Comparison of ENCODE assay signal across 7 mouse cellular contexts in the genomic region with DNA sequence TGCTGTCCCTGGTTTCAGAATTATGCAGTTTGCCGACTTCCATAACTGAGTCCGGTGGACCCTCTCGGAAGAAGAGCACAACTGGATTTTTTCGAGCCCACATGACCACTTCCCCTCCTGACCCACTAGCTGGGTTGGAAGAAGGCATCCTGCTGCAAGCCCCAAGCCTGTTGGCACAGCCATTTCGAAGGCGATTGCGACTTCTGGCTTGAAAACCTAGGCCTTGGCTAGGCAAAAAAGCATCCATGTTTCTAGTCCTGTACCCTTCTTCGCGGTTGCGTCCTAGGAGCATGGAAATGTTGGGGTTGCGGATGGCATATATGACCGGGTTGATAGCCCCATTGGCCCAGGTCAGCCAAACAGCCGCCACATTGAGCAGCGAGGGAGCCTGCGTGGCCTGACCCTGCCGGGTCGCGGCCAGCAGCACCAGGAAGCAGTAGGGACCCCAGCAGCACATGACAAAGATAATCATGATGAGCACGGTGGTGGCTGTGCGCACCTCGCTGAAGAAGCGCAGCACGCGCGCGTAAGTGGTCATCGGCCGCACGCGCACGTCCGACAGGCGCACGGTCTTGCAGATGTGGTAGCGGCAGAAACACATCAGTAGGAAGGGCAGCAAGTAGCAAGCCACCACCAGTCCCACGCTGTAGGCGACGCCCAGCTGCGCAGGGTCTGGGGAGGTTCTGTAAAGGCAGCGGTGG. TPM values are rescaled to one million over a fixed set of nuclear protein-coding genes. Genes with fewer than 3 reads are reported as not detected.
A peak's percentile ranks its signal among the peaks of the same experiment; 100 is the strongest.
DNase-seq lines count a peak whose midpoint lies in the region; ATAC-seq and TF ChIP-seq lines count a peak whose summit lies in the region.

No protein-coding gene starts in this region.

- no peak for TF ChIP-seq POLR2A in embryonic fibroblast, embryonic 13.5 days (IDR thresholded peaks at IDR 0.05; ENCODE audit: low read depth, low read length)

- peak overlapping the region; percentile 70 for H3K4me3 ChIP-seq in lung, embryonic 15.5 days
- H3K4me3 ChIP-seq in embryonic fibroblast, embryonic 13.5 days (ENCODE audit: insufficient read depth, low read length), result peak overlapping the region; percentile 37
- H3K4me3 ChIP-seq in intestine, embryonic 16.5 days (ENCODE audit: low read length), result peak overlapping the region; percentile 72
- peak overlapping the region; percentile 67 for H3K4me3 ChIP-seq in neural tube, embryonic 12.5 days

- H3K36me3 ChIP-seq in lung, embryonic 15.5 days, result no peaks in the 10 kb centered on the region
- H3K36me3 ChIP-seq in intestine, embryonic 16.5 days (ENCODE audit: control insufficient read depth, insufficient read depth, low read length), result no peaks in the 10 kb centered on the region
- peaks cover 4% of the 10 kb centered on the region; the same call in 1 of the 2 replicates for H3K36me3 ChIP-seq in neural tube, embryonic 12.5 days

- H3K4me1 ChIP-seq in lung, embryonic 15.5 days, result peaks cover 12% of the 10 kb centered on the region
- H3K4me1 ChIP-seq in embryonic fibroblast, embryonic 13.5 days (ENCODE audit: control insufficient read depth, insufficient read depth, low read length), result no peaks in the 10 kb centered on the region
- peaks cover 12% of the 10 kb centered on the region for H3K4me1 ChIP-seq in intestine, embryonic 16.5 days (ENCODE audit: control insufficient read depth, insufficient read depth, low read length)
- H3K4me1 ChIP-seq in neural tube, embryonic 12.5 days, result peaks cover 6% of the 10 kb centered on the region; the same call in 1 of the 2 replicates

- WGBS in lung, embryonic 15.5 days, result 6% methylated on average over 40 of the region's 40 CpGs
- 7% methylated on average over 40 of the region's 40 CpGs for WGBS in intestine, embryonic 16.5 days
- WGBS in neural tube, embryonic 12.5 days, result 4% methylated on average over 40 of the region's 40 CpGs

- H3K27me3 ChIP-seq in lung, embryonic 15.5 days, result peaks cover 32% of the 10 kb centered on the region
- H3K27me3 ChIP-seq in intestine, embryonic 16.5 days (replicated peaks; ENCODE audit: control insufficient read depth, insufficient read depth, low read length), result peaks cover 12% of the 10 kb centered on the region; the same call in 1 of the 2 replicates
- peaks cover 9% of the 10 kb centered on the region; the same call in 1 of the 2 replicates for H3K27me3 ChIP-seq in neural tube, embryonic 12.5 days (replicated peaks)

- peak overlapping the region; percentile 100 for H3K4me2 ChIP-seq in lung, embryonic 15.5 days
- peak overlapping the region; percentile 100 for H3K4me2 ChIP-seq in intestine, embryonic 16.5 days (ENCODE audit: low read depth, low read length)
- peak overlapping the region; percentile 79 for H3K4me2 ChIP-seq in neural tube, embryonic 12.5 days (replicated peaks)

- no peaks in the 10 kb centered on the region for H3K9me3 ChIP-seq in lung, embryonic 15.5 days
- no peaks in the 10 kb centered on the region; the same call in 1 of the 2 replicates for H3K9me3 ChIP-seq in intestine, embryonic 16.5 days (ENCODE audit: control insufficient read depth, low read length)
- H3K9me3 ChIP-seq in neural tube, embryonic 12.5 days, result no peaks in the 10 kb centered on the region

- ATAC-seq in lung, embryonic 15.5 days (ENCODE audit: borderline replicate concordance, extremely low read depth, low FRiP score, low TSS enrichment), result peak; percentile 58
- peak; percentile 72 for ATAC-seq in intestine, embryonic 16.5 days
- peak; percentile 63 for ATAC-seq in neural tube, embryonic 12.5 days (ENCODE audit: low FRiP score, low read depth)

- DNase-seq in lung, postnatal 4 days, result no peak
- no peak for DNase-seq in cerebellum, adult 8-10 months
- DNase-seq in spleen, postnatal 10 days (ENCODE audit: low spot score in 2 of 2), result no peak

- no peak for TF ChIP-seq CTCF in embryonic fibroblast, embryonic 13.5 days (IDR thresholded peaks at IDR 0.05; ENCODE audit: borderline replicate concordance, insufficient read depth, low read length)

- no peak overlapping the region for H3K27ac ChIP-seq in lung, embryonic 15.5 days
- no peak overlapping the region for H3K27ac ChIP-seq in embryonic fibroblast, embryonic 13.5 days (ENCODE audit: insufficient read depth, low read length)
- no peak overlapping the region for H3K27ac ChIP-seq in intestine, embryonic 16.5 days (ENCODE audit: low read length)
- 0 out of 2 replicates have a peak overlapping the region, but pooled peaks have one; percentile 32 for H3K27ac ChIP-seq in neural tube, embryonic 12.5 days

- peak overlapping the region; percentile 40; the same call in 1 of the 2 replicates for H3K9ac ChIP-seq in lung, embryonic 15.5 days
- H3K9ac ChIP-seq in intestine, embryonic 16.5 days (ENCODE audit: low read depth, low read length), result peak overlapping the region; percentile 71
- H3K9ac ChIP-seq in neural tube, embryonic 12.5 days, result peak overlapping the region; percentile 74

RNA-seq across cellular contexts. Expression of a gene that starts 1.1 kb away (rescaled TPM):
- 0.42 and 0.64 TPM in 2 replicates for polyA plus RNA-seq in lung, embryonic 15.5 days (2015; fragmentation: Nextera tagmentation; extraction: Ambion mirVana)
- 1.1 and 1.6 TPM in 2 replicates for polyA plus RNA-seq in embryonic fibroblast, embryonic 13.5 days (2011; ENCODE audit: insufficient read length, low read depth, missing spikeins)
- polyA plus RNA-seq in intestine, embryonic 16.5 days (2015; fragmentation: Nextera tagmentation; extraction: Ambion mirVana), result 0.36 and 0.38 TPM in 2 replicates
- 1.7 TPM in 2 replicates for polyA plus RNA-seq in neural tube, embryonic 12.5 days (2016; fragmentation: Nextera tagmentation; extraction: Ambion mirVana)

RNA-seq across cellular contexts. Expression of a gene that starts 15.5 kb away (rescaled TPM):
- 23.6 TPM in 2 replicates for polyA plus RNA-seq in lung, embryonic 15.5 days (2015; fragmentation: Nextera tagmentation; extraction: Ambion mirVana)
- polyA plus RNA-seq in embryonic fibroblast, embryonic 13.5 days (2011; ENCODE audit: insufficient read length, low read depth, missing spikeins), result 10.6 and 11.5 TPM in 2 replicates
- polyA plus RNA-seq in intestine, embryonic 16.5 days (2015; fragmentation: Nextera tagmentation; extraction: Ambion mirVana), result 13.6 and 15.7 TPM in 2 replicates
- polyA plus RNA-seq in neural tube, embryonic 12.5 days (2016; fragmentation: Nextera tagmentation; extraction: Ambion mirVana), result 9.9 and 10.0 TPM in 2 replicates

RNA-seq across cellular contexts. Expression of a gene that starts 15.6 kb away (rescaled TPM):
- polyA plus RNA-seq in lung, embryonic 15.5 days (2015; fragmentation: Nextera tagmentation; extraction: Ambion mirVana), result 70.7 and 81.6 TPM in 2 replicates
- polyA plus RNA-seq in embryonic fibroblast, embryonic 13.5 days (2011; ENCODE audit: insufficient read length, low read depth, missing spikeins), result 41.9 and 48.4 TPM in 2 replicates
- polyA plus RNA-seq in intestine, embryonic 16.5 days (2015; fragmentation: Nextera tagmentation; extraction: Ambion mirVana), result 49.5 and 59.6 TPM in 2 replicates
- polyA plus RNA-seq in neural tube, embryonic 12.5 days (2016; fragmentation: Nextera tagmentation; extraction: Ambion mirVana), result 108 and 118 TPM in 2 replicates
